Mouse (Mus musculus) embryonic facial prominence, embryonic 11.5 days (tissue): ENCODE measurements at regions not wholly inside any gene's neighbourhood (a gene's known extent, or its start where the extent isn't known, plus 50 kb on each side); places are given as distances from the start of the nearest gene placed in this dataset.

ENCODE experiments used
- ATAC-seq: fragments of 200-750 bp; cut with Nextera tagmentation; replicated peaks from 2 replicates; pipeline ENCODE4 v1.8.0; 2017; ENCODE audit warnings: low read depth; ENCODE audit not compliant: insufficient number of reproducible peaks, low FRiP score, low TSS enrichment
- DNase-seq: peaks from one replicate; pipeline ENCODE4 v3.0.0-alpha.2; 2015; ENCODE audit warnings: low spot score
- H3K27ac ChIP-seq: fragments of 300-500 bp; sonication (generic); replicated peaks from 2 replicates; pipeline ENCODE4 v1.5.1; 2014; ENCODE audit warnings: mild to moderate bottlenecking, low read depth, low read length, control low read depth
- H3K27me3 ChIP-seq: fragments of 300-500 bp; sonication (generic); 2 replicates; pipeline ENCODE4 v1.6.1; 2014; ENCODE audit warnings: mild to moderate bottlenecking, low read length, moderate library complexity, mixed read lengths; ENCODE audit not compliant: control insufficient read depth, insufficient read depth
- H3K36me3 ChIP-seq: fragments of 300-500 bp; sonication (generic); replicated peaks from 2 replicates; pipeline ENCODE4 v1.6.1; 2014; ENCODE audit warnings: low read depth, mild to moderate bottlenecking, low read length, moderate library complexity, mixed read lengths; ENCODE audit not compliant: control insufficient read depth, insufficient read depth
- H3K4me1 ChIP-seq: fragments of 300-500 bp; sonication (generic); 2 replicates; pipeline ENCODE4 v1.6.1; 2014; ENCODE audit warnings: low read length, mixed read lengths; ENCODE audit not compliant: control insufficient read depth, insufficient read depth
- H3K4me2 ChIP-seq: fragments of 300-500 bp; sonication (generic); 2 replicates; pipeline ENCODE4 v1.6.1; 2014; ENCODE audit warnings: low read depth, mild to moderate bottlenecking, control low read depth, low read length, moderate library complexity
- H3K4me3 ChIP-seq: fragments of 300-500 bp; sonication (generic); 2 replicates; pipeline ENCODE4 v1.5.1; 2014; ENCODE audit warnings: low read depth, low read length, control low read depth
- H3K9ac ChIP-seq: fragments of 300-500 bp; sonication (generic); replicated peaks from 2 replicates; pipeline ENCODE4 v1.6.1; 2014; ENCODE audit warnings: mild to moderate bottlenecking, control low read depth, low read length
- H3K9me3 ChIP-seq: fragments of 300-500 bp; sonication (generic); replicated peaks from 2 replicates; pipeline ENCODE4 v1.6.1; 2016; ENCODE audit warnings: mild to moderate bottlenecking, low read length, inconsistent platforms, mixed read lengths; ENCODE audit not compliant: control insufficient read depth
- WGBS: fragments of 180-500 bp; shearing (Covaris S2); extraction: QIAGEN DNeasy Blood & Tissue Kit; methylation state at CpG from one replicate; pipeline ENCODE4 v1.1.7; 2014; 5-methylcytosine and 5-hydroxymethylcytosine counted together

DNA sequence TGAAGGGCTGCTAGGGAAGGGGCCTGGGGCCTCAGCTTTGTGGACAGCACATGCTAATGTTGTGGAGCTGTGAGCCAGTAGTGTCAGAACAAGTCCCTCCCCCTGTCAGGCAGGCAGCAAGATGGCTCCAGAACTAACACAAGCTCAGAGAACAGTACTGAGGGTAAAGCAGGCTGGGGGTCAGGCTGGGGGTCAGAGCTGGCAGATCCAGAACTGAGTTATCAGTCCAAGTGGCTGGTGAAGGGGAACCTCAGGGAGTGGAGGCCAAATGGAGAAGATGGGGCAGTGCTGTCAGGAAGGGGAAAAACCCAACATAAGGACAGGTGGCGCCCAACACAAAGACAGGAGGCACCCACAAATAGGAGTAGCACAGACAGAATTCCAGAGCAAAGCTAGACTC is 985.1 kb downstream of the 4930447A16Rik start:
- 100% methylated on average over 1 of the region's 1 CpGs for WGBS
- ATAC-seq, result no peak
- H3K4me1 ChIP-seq, result no peaks in the 10 kb centered on the region; the same call in 1 of the 2 replicates

DNA sequence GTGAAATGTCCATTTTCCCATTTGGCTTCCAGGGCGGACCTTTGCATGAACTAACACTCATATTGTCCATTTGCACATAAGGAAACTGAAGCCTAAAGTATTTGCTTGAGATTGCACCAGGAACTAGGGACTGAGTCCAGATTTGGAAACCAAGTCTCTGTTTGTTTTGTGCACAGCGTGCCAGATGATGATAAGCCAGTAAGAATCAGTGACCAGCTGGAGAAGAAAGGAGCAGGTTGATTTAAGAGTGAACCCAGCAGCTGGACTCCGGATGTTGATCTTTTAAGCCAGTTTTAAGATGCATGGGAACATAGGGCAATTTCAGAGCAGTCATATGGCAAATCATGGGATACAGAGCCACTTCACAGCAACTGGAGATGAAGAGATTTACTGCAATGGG is 987.1 kb downstream of the 4930447A16Rik start:
- Histone ChIP-seq H3K4me1 (no peaks in the 10 kb centered on the region), H3K36me3 (no peaks in the 10 kb centered on the region)

More for the DNA sequence above, 985.1 kb downstream of the 4930447A16Rik start:
- no peak for DNase-seq
- Histone ChIP-seq H3K27me3 (no peaks in the 10 kb centered on the region), H3K27ac (no peak overlapping the region), H3K36me3 (no peaks in the 10 kb centered on the region), H3K9me3 (no peaks in the 10 kb centered on the region), H3K9ac (no peak overlapping the region), H3K4me2 (no peak overlapping the region), H3K4me3 (no peak overlapping the region)

DNA sequence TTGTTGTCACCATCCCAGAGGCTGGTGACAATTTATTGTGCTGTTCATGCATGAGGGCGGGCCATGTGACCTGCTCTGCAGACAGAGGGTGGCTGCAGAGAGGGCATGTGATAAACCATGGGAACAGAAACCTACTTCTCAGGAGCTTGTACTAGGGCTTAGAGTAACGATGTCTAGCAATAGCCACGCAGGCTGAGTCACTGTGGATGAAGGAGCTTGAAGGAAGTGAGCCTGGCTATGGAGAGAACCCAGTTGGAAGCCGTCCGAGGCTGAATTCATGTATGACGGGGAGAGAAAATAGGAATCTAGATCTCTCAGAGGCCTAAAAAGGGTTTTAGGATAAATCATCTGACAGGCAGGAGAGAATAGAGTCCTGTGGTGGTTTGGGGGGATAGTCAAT is 988.0 kb downstream of the 4930447A16Rik start:
- Histone ChIP-seq H3K36me3 (no peaks in the 10 kb centered on the region), H3K27me3 (no peaks in the 10 kb centered on the region), H3K4me3 (no peak overlapping the region), H3K9me3 (no peaks in the 10 kb centered on the region), H3K27ac (no peak overlapping the region), H3K4me1 (no peaks in the 10 kb centered on the region), H3K4me2 (no peak overlapping the region), H3K9ac (no peak overlapping the region)
- DNase-seq (no peak), ATAC-seq (no peak)
- WGBS, result 93% methylated on average over 6 of the region's 6 CpGs

More for the DNA sequence above, 987.1 kb downstream of the 4930447A16Rik start:
- WGBS, result 86% methylated on average over 3 of the region's 3 CpGs
- H3K27ac ChIP-seq, result no peak overlapping the region
- no peak overlapping the region for H3K4me2 ChIP-seq
- no peak overlapping the region for H3K9ac ChIP-seq
- H3K9me3 ChIP-seq, result no peaks in the 10 kb centered on the region
- DNase-seq, result no peak
- ATAC-seq, result no peak
- H3K27me3 ChIP-seq, result no peaks in the 10 kb centered on the region
- no peak overlapping the region for H3K4me3 ChIP-seq

DNA sequence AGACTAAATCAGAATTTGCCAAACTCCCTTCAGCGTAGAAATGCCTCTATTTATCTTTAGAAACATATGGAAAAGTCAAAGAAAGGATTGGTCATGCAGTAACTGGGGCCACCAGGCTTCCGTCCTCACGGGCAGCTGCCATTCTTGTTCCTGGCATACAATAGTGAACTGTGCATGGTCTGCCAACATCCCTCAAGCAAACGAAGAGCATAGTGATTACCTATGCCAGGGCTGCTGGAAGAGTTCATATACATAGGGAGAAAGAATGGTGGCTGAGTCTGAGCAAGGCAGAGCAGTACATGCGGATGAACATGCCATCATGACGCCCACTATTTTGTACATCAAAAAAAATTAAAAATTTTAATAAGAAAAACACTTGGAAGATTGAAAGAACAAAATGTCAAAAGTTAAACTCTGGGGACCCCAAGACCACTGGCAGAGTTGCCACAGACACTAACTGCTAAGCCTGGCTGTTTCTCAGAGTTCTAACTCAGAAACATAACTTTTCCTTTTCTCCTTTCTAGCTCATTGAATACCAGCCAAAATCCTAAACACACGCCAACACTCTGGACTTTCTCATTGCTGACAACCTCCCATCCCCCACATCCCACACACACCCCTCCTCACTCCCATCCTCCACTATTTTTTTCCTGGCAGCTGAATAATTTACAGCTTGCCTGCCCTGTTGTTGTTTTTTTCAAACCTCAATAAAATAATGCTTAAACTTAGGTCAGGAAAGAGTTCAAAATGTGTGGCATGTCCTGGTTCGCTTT is 989.1 kb downstream of the 4930447A16Rik start:
- no peaks in the 10 kb centered on the region for H3K36me3 ChIP-seq
- H3K9ac ChIP-seq, result no peak overlapping the region
- H3K4me1 ChIP-seq, result no peaks in the 10 kb centered on the region
- WGBS, result 83% methylated on average over 8 of the region's 8 CpGs
- peak; percentile 35 for DNase-seq
- no peak overlapping the region for H3K4me3 ChIP-seq
- no peaks in the 10 kb centered on the region for H3K9me3 ChIP-seq
- no peak for ATAC-seq
- no peaks in the 10 kb centered on the region for H3K27me3 ChIP-seq
- H3K27ac ChIP-seq, result no peak overlapping the region
- no peak overlapping the region for H3K4me2 ChIP-seq

DNA sequence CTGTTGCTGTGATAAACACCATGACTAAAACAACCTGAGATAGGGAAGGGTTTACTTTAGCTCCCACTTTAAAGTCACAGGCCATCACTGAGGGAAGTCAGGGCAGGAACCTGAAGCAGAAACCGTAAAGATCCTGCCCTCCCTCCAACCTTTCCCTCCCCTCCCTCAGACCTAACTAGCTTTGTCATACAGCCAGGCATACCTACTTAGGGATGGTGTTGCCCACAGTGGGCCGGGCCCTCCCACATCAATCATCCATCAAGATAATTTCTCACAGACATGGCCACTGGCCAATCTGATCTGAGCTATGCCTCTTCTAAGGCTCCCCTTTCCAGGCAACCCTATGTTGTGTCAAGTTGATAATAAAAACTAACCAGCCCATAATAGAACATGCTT is 989.7 kb downstream of the 4930447A16Rik start:
- H3K9ac ChIP-seq, result no peak overlapping the region
- no peak for ATAC-seq
- no peak overlapping the region for H3K4me3 ChIP-seq
- H3K27me3 ChIP-seq, result no peaks in the 10 kb centered on the region
- DNase-seq, result no peak
- no peak overlapping the region for H3K4me2 ChIP-seq
- H3K27ac ChIP-seq, result no peak overlapping the region
- H3K9me3 ChIP-seq, result no peaks in the 10 kb centered on the region
- H3K4me1 ChIP-seq, result no peaks in the 10 kb centered on the region
- no peaks in the 10 kb centered on the region for H3K36me3 ChIP-seq
- 72% methylated on average over 2 of the region's 2 CpGs for WGBS

DNA sequence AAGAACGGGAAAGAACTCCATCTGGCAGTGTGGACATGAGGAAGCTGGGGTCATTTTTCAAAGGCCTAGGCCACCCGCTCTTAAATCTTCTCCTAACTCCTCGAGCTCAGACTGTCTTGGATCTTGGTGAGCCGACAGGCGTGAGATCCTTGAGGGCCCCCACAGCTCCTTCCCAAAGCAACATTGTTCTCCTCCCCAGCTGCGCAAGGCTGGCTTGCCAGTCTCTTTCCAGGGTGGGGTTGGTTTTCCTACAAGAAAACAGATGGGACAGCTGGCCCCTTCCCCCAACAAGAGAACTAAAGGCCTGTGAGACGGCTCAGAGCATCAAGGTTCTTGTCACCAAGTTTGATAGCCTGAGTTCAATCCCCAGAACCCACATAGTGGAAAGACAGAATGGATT is 994.3 kb downstream of the 4930447A16Rik start:
- WGBS, result 64% methylated on average over 7 of the region's 7 CpGs

DNA sequence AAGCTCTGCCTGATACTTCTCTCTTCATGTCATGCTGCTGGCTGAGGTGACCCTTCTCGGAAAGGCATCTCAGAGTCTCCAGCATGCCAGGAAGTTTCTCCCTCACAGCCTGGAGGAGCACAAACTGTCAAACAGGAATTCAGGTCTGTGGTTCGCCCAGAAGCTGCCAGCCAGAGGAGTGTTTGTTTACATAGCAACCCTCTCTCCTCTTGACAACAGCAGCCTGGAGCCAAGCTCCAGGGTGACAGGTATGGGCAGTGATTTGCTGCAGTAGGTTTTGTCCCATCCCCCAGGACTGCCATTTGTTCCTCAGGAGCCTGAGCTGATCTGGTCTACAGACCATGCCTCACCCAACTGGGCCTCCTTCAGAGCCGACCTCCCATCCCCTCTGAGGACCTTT is 995.4 kb downstream of the 4930447A16Rik start:
- Histone ChIP-seq H3K27ac (no peak overlapping the region), H3K27me3 (no peaks in the 10 kb centered on the region), H3K4me3 (no peak overlapping the region), H3K36me3 (no peaks in the 10 kb centered on the region), H3K4me2 (no peak overlapping the region), H3K9ac (no peak overlapping the region), H3K4me1 (no peaks in the 10 kb centered on the region), H3K9me3 (no peaks in the 10 kb centered on the region)
- peak; percentile 27 for DNase-seq
- no peak for ATAC-seq
- 30% methylated on average over 3 of the region's 3 CpGs for WGBS

More for the DNA sequence above, 994.3 kb downstream of the 4930447A16Rik start:
- Histone ChIP-seq H3K4me1 (no peaks in the 10 kb centered on the region), H3K9me3 (no peaks in the 10 kb centered on the region), H3K9ac (no peak overlapping the region), H3K36me3 (no peaks in the 10 kb centered on the region), H3K4me2 (no peak overlapping the region), H3K27me3 (no peaks in the 10 kb centered on the region), H3K27ac (no peak overlapping the region), H3K4me3 (no peak overlapping the region)
- DNase-seq, result no peak
- ATAC-seq, result no peak

DNA sequence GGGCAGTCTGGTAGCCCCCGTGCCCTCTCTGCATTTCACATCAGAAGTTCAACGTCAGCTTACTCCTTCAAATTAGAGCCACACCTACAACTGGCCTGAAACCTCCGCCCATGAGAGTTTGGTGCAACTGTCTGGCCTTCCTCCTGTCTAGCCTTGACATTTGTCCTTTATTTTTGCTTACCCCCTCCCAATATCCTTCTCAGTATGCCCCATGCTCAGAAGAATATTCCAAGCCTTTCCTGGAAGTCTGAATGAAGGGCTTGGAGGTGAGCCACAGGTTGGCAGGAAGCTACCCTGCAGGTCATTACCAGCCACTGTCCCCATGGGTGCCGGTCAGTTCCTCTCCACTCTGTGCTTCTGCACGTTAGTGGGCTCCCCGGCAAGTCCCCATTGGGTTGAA is 997.4 kb downstream of the 4930447A16Rik start:
- Histone ChIP-seq H3K27ac (no peak overlapping the region), H3K36me3 (no peaks in the 10 kb centered on the region), H3K9me3 (no peaks in the 10 kb centered on the region), H3K4me2 (no peak overlapping the region), H3K4me1 (no peaks in the 10 kb centered on the region), H3K4me3 (no peak overlapping the region), H3K27me3 (no peaks in the 10 kb centered on the region), H3K9ac (no peak overlapping the region)
- ATAC-seq (no peak), DNase-seq (no peak)
- 73% methylated on average over 6 of the region's 6 CpGs for WGBS
